Mouse (Mus musculus) heart, embryonic 11.5 days (tissue): ENCODE measurements at regions not wholly inside any gene's neighbourhood (a gene's known extent, or its start where the extent isn't known, plus 50 kb on each side); places are given as distances from the start of the nearest gene placed in this dataset.

Source experiments
- ATAC-seq: fragments of 200-750 bp; cut with Nextera tagmentation; replicated peaks from 2 replicates; pipeline ENCODE4 v1.8.0; 2017; ENCODE audit warnings: moderate library complexity; ENCODE audit not compliant: insufficient number of reproducible peaks, low FRiP score, low TSS enrichment
- H3K27ac ChIP-seq: fragments of 300-500 bp; sonication (generic); 2 replicates; pipeline ENCODE4 v1.5.1; 2014; ENCODE audit warnings: mild to moderate bottlenecking, low read depth, low read length
- H3K27me3 ChIP-seq: fragments of 300-500 bp; sonication (generic); 2 replicates; pipeline ENCODE4 v1.6.1; 2014; ENCODE audit warnings: mild to moderate bottlenecking, low read length, mixed read lengths; ENCODE audit not compliant: control insufficient read depth, insufficient read depth
- H3K36me3 ChIP-seq: fragments of 300-500 bp; sonication (generic); 2 replicates; pipeline ENCODE4 v1.6.1; 2014; ENCODE audit warnings: mild to moderate bottlenecking, low read length, moderate library complexity, mixed read lengths; ENCODE audit not compliant: control insufficient read depth, insufficient read depth
- H3K4me1 ChIP-seq: fragments of 300-500 bp; sonication (generic); 2 replicates; pipeline ENCODE4 v1.6.1; 2014; ENCODE audit warnings: low read length; ENCODE audit not compliant: control insufficient read depth, insufficient read depth
- H3K4me2 ChIP-seq: fragments of 300-500 bp; sonication (generic); 2 replicates; pipeline ENCODE4 v1.6.1; 2014; ENCODE audit warnings: mild to moderate bottlenecking, moderate library complexity
- H3K4me3 ChIP-seq: fragments of 300-500 bp; sonication (generic); 2 replicates; pipeline ENCODE4 v1.5.1; 2014; ENCODE audit warnings: low read depth, low read length
- H3K9ac ChIP-seq: fragments of 300-500 bp; sonication (generic); 2 replicates; pipeline ENCODE4 v1.6.1; 2014; ENCODE audit warnings: mild to moderate bottlenecking, low read depth, low read length, moderate library complexity
- H3K9me3 ChIP-seq: fragments of 300-500 bp; sonication (generic); replicated peaks from 2 replicates; pipeline ENCODE4 v1.6.1; 2016; ENCODE audit warnings: low read length; ENCODE audit not compliant: control insufficient read depth
- WGBS: fragments of 180-500 bp; shearing (Covaris S2); extraction: QIAGEN DNeasy Blood & Tissue Kit; methylation state at CpG from one replicate; pipeline ENCODE4 v1.1.7; 2014; ENCODE audit not compliant: insufficient replicate concordance; 5-methylcytosine and 5-hydroxymethylcytosine counted together

- WGBS = 21% methylated on average over 3 of the region's 3 CpGs
- H3K36me3 ChIP-seq = no peaks in the 10 kb centered on the region
- 0 out of 2 replicates have a peak, but pooled peaks cover 5% of the 10 kb centered on the region for H3K4me1 ChIP-seq
- H3K4me2 ChIP-seq = no peak overlapping the region
- H3K9me3 ChIP-seq = no peaks in the 10 kb centered on the region
- H3K4me3 ChIP-seq = no peak overlapping the region
- ATAC-seq = no peak
- H3K27me3 ChIP-seq = no peaks in the 10 kb centered on the region
- no peak overlapping the region for H3K9ac ChIP-seq
- H3K27ac ChIP-seq = no peak overlapping the region
Observed at GRCm38 (mm10) chr2:159598080-159598479, 735.9 kb downstream of the Gm826 start.

- H3K27ac ChIP-seq = no peak overlapping the region
- H3K4me1 ChIP-seq = no peaks in the 10 kb centered on the region
- no peaks in the 10 kb centered on the region for H3K36me3 ChIP-seq
- H3K9me3 ChIP-seq = no peaks in the 10 kb centered on the region
- H3K4me2 ChIP-seq = no peak overlapping the region
- H3K27me3 ChIP-seq = no peaks in the 10 kb centered on the region
- ATAC-seq = no peak
- no peak overlapping the region for H3K9ac ChIP-seq
- no peak overlapping the region for H3K4me3 ChIP-seq
- WGBS = 59% methylated on average over 3 of the region's 3 CpGs
Observed at GRCm38 (mm10) chr2:159607191-159607590, 726.8 kb downstream of the Gm826 start.

GRCm38 (mm10) chr2:159610451-159610850, 723.5 kb downstream of the Gm826 start:
- H3K4me3 ChIP-seq = no peak overlapping the region
- no peaks in the 10 kb centered on the region for H3K36me3 ChIP-seq
- H3K27ac ChIP-seq = no peak overlapping the region
- H3K9ac ChIP-seq = no peak overlapping the region
- ATAC-seq = no peak
- 78% methylated on average over 4 of the region's 4 CpGs for WGBS
- H3K4me2 ChIP-seq = no peak overlapping the region
- no peaks in the 10 kb centered on the region for H3K4me1 ChIP-seq
- no peaks in the 10 kb centered on the region for H3K9me3 ChIP-seq
- no peaks in the 10 kb centered on the region for H3K27me3 ChIP-seq

DNA sequence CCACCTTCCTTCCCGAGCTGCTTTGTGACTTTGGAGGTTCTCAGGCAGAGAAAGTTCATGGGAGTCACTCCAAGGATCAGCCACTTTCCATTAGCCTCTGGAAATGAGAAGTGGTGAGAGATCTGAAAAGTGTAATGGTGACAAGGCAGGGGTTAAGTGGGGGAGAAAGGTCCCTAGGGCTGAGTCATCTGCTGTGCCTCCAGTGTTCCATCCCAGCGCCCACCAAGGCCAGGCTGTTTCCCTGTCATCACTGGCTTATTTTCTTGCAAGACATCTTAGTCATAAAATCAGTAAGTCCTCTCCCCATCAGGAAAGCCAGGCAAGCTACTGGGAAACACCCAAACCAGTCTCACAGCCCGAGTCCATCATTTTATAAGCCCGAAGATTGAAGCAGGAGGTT, 717.3 kb downstream of the Gm826 start:
- Histone ChIP-seq H3K27ac (no peak overlapping the region), H3K4me1 (no peaks in the 10 kb centered on the region), H3K27me3 (no peaks in the 10 kb centered on the region), H3K4me2 (no peak overlapping the region), H3K9me3 (no peaks in the 10 kb centered on the region), H3K4me3 (no peak overlapping the region), H3K9ac (no peak overlapping the region), H3K36me3 (no peaks in the 10 kb centered on the region)
- WGBS = 58% methylated on average over 4 of the region's 4 CpGs
- no peak for ATAC-seq

DNA sequence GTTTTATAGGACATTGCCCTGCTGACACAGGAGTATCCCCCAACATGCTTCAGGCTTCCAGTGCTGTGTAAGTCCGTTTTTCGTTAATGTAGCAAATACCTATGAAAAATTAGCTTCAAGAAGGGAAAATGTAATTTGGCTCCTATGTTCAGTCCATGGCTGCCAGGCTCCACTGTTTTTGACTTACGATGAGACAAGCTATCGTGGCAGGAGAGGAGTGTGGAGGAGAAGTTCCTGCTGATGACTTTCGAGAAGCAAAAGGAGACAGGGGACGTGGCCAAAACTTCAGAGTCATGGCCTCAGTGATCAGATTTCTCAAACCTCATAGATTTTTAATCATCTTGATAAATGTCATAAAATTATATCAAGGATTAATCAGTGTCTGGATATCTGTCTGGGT, 712.7 kb downstream of the Gm826 start:
- no peaks in the 10 kb centered on the region for H3K36me3 ChIP-seq
- WGBS = 87% methylated on average over 6 of the region's 6 CpGs
- no peaks in the 10 kb centered on the region for H3K27me3 ChIP-seq
- no peak overlapping the region for H3K4me2 ChIP-seq
- no peaks in the 10 kb centered on the region for H3K4me1 ChIP-seq
- H3K9me3 ChIP-seq = no peaks in the 10 kb centered on the region
- no peak overlapping the region for H3K27ac ChIP-seq
- no peak overlapping the region for H3K9ac ChIP-seq
- ATAC-seq = no peak
- H3K4me3 ChIP-seq = no peak overlapping the region

DNA sequence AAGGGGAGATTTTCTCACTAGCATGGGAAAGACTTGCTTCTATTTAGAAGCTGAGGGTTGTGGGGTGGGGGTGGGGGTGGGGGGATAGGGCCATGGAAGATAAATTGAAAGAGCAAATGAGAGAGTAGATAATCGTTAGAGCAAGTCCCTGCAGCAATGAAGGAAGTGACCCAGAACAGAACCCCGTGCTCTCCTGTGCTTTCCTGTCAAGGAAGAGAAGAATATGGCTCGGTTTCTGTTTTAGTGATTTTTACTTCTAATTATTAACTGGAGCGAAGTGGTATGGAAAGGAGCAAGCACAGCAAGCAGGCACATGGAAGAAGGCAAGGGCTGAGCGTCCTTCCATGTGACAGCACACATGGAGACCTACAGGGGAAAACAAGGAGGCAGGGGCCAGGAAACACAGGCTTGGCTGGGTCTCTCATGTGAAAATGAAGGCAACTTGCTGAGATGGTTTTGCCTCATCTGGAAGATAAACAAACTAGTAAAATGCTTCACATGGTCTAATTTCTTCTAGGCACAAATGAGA, 711.8 kb downstream of the Gm826 start:
- no peak overlapping the region for H3K27ac ChIP-seq
- no peaks in the 10 kb centered on the region for H3K27me3 ChIP-seq
- WGBS = 55% methylated on average over 5 of the region's 5 CpGs
- H3K4me1 ChIP-seq = no peaks in the 10 kb centered on the region
- H3K4me2 ChIP-seq = no peak overlapping the region
- no peak for ATAC-seq
- H3K4me3 ChIP-seq = no peak overlapping the region
- H3K9me3 ChIP-seq = no peaks in the 10 kb centered on the region
- no peaks in the 10 kb centered on the region for H3K36me3 ChIP-seq
- no peak overlapping the region for H3K9ac ChIP-seq

DNA sequence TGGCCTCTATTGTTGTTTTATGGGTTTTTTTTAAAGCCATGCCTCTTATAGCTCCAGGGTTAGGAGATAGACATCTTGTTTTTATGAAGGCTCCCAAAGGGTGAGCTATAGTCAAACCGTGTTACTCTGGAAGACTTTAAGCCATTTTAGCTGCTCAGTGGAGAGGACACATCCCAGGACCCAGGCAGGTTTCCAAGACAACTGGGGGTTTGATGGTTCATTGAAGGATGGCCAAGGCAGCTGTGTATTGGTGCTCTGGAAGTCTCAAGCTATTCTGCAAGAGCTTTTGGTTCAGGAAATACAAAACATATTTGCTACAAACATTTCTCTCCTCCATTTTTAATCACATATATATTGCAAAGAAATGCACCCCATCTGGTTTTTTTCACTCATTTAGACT, 708.7 kb downstream of the Gm826 start:
- ATAC-seq = no peak
- WGBS = 59% methylated on average over 1 of the region's 1 CpGs
- Histone ChIP-seq H3K9me3 (no peaks in the 10 kb centered on the region), H3K27me3 (no peaks in the 10 kb centered on the region), H3K36me3 (no peaks in the 10 kb centered on the region), H3K27ac (no peak overlapping the region), H3K4me2 (no peak overlapping the region), H3K9ac (no peak overlapping the region), H3K4me3 (no peak overlapping the region), H3K4me1 (no peaks in the 10 kb centered on the region)

DNA sequence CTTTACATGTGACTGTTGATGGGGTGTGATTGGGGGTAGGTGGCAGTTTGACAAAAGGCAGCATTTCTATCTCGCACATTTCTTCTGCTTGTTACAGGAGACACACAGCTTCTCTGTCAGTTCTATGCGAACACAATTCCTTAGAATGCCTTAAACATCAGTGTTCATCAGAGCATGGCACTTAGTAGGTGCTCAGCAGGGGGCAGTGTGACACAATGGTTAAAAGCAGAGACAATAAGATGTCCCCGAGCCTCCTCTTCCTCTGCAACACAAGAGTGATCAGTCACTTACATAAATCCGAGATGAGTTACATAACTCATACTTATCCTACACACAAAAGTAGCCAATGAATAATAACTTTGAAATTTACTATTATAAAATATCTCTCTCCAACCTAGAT, 688.1 kb downstream of the Gm826 start:
- H3K9me3 ChIP-seq = no peaks in the 10 kb centered on the region
- no peak overlapping the region for H3K27ac ChIP-seq
- H3K36me3 ChIP-seq = no peaks in the 10 kb centered on the region
- whole genome bisulfite sequencing = 51% methylated on average over 4 of the region's 4 CpGs
- H3K4me3 ChIP-seq = no peak overlapping the region
- no peak overlapping the region for H3K9ac ChIP-seq
- no peak for ATAC-seq
- H3K27me3 ChIP-seq = no peaks in the 10 kb centered on the region
- H3K4me1 ChIP-seq = no peaks in the 10 kb centered on the region
- no peak overlapping the region for H3K4me2 ChIP-seq

GRCm38 (mm10) chr2:159646595-159646994, 687.4 kb downstream of the Gm826 start:
- H3K4me3 ChIP-seq = no peak overlapping the region
- H3K36me3 ChIP-seq = no peaks in the 10 kb centered on the region
- H3K27ac ChIP-seq = no peak overlapping the region
- H3K27me3 ChIP-seq = no peaks in the 10 kb centered on the region
- no peaks in the 10 kb centered on the region for H3K4me1 ChIP-seq
- H3K4me2 ChIP-seq = no peak overlapping the region
- ATAC-seq = no peak
- 86% methylated on average over 2 of the region's 2 CpGs for WGBS
- H3K9ac ChIP-seq = no peak overlapping the region
- no peaks in the 10 kb centered on the region for H3K9me3 ChIP-seq
